Mouse (Mus musculus) olfactory bulb, adult 2 months (tissue): ENCODE results near the gene Abr. TPM values are rescaled to one million over a fixed set of nuclear protein-coding genes. Genes with fewer than 3 reads are reported as not detected.

Source experiments
- H3K27ac ChIP-seq: fragments of 200-500 bp; 2 replicates; pipeline ENCODE4 v1.5.1; 2012; ENCODE audit warnings: low read depth, low read length; ENCODE audit not compliant: insufficient read depth
- H3K4me1 ChIP-seq: fragments of 200-500 bp; 2 replicates; pipeline ENCODE4 v1.6.1; 2012; ENCODE audit warnings: low read length; ENCODE audit not compliant: control insufficient read depth, insufficient read depth
- H3K4me3 ChIP-seq: fragments of 200-500 bp; 2 replicates; pipeline ENCODE4 v1.5.1; 2012; ENCODE audit warnings: mild to moderate bottlenecking, low read depth, low read length, moderate library complexity; ENCODE audit not compliant: insufficient read depth
- CTCF ChIP-seq: fragments of 200-500 bp; IDR thresholded peaks from 2 replicates; pipeline ENCODE4 v1.5.1; 2012; ENCODE audit warnings: low read depth, mild to moderate bottlenecking, low read length, moderate library complexity; ENCODE audit not compliant: insufficient read depth
- POLR2A ChIP-seq: fragments of 200-500 bp; IDR thresholded peaks from 2 replicates; pipeline ENCODE4 v1.6.1; 2012; ENCODE audit warnings: mild to moderate bottlenecking, low read depth, low read length, moderate library complexity; ENCODE audit not compliant: insufficient read depth
- WGBS: fragments of 180-500 bp; shearing (Covaris S2); methylation state at CpG from one replicate; pipeline ENCODE4 v1.1.7; 2018; 5-methylcytosine and 5-hydroxymethylcytosine counted together
- polyA plus RNA-seq: library from polyadenylated mRNA; stranded (reverse); fragments of >200 nt; gene quantifications from 2 replicates; pipeline ENCODE4 v1.2.4, GENCODE M21; 2012; ENCODE audit warnings: low replicate concordance; ENCODE audit not compliant: missing spikeins, insufficient read depth, insufficient read length

Gene Abr
- polyA plus RNA-seq, 1 experiment: 244 TPM

DNA sequence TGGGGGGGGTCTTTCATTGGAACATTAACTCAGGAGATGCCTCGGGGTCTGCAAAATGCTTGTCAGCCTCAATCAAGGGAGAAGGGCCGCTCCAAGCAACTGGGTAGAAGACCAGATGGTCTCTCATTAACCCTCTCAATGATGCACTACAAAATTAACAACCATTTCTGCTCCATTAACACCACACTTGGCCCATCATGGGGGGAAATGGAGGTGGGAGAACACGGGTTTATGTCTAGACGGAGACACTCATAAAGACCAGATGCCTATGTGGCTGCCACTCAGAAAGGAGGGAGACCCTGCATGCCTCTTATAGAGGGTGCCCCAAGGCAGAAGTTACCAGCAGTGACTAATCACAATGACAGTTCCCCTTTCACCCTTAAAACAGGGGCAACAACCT is 64.3 kb downstream of the Abr start:
- Histone ChIP-seq H3K4me1 (peaks cover 15% of the 10 kb centered on the region), H3K27ac (no peak overlapping the region), H3K4me3 (no peak overlapping the region)
- 81% methylated on average over 4 of the region's 4 CpGs for WGBS
- no peak for TF ChIP-seq POLR2A
- TF ChIP-seq CTCF: no peak

DNA sequence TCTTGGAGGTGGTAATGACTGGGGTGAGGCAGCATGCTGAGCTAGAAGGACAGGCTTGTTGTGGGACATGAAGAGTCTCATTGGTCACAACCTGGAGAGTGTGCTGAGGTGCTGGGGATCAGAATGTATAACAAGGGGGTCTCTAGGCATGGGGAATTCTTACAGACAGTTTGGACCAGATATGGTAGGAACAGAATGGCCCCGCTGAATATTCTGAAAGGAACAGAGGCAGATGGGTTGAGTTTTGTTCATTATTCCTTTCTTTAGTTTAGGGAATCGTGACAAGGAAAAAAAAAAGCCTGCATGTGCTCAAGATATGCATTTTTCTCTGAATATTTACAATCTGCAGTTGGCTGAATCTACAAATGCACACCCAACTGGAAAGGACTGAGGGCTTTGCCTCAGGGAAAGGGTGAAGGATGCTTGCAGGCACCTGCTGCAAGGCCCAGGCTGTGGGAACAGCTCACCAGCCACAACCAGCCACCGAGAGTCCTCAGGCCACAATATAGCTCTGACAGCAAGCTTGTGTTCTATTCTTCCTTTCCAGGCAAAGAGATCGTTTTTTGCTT is 73.9 kb downstream of the Abr start:
- no peak overlapping the region for H3K4me3 ChIP-seq
- no peak overlapping the region for H3K27ac ChIP-seq
- peaks cover 14% of the 10 kb centered on the region for H3K4me1 ChIP-seq
- WGBS: 67% methylated on average over 4 of the region's 4 CpGs
- TF ChIP-seq POLR2A (no peak), CTCF (no peak)

DNA sequence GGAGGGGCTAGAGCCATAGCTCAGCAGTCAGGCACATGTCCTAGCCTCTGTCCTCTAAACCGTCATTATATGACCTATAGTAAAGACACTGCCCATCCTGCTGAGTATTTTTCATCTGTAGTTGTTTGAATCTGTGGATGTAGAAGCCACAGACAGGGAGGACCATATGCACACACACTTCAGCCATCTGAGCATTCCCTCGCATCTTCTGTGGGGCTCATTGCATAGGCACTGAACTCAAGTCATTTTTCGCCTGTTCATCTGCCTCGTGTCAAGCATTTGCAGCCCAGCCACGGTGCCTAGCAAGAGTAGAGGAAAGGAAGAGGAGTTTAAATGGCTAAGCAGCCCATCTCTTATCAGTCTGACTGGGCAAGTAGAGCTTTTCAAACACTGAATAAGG is 74.7 kb downstream of the Abr start:
- H3K27ac ChIP-seq: no peak overlapping the region
- 70% methylated on average over 5 of the region's 5 CpGs for WGBS
- TF ChIP-seq CTCF (no peak), POLR2A (no peak)
- H3K4me3 ChIP-seq: no peak overlapping the region
- peaks cover 16% of the 10 kb centered on the region for H3K4me1 ChIP-seq

DNA sequence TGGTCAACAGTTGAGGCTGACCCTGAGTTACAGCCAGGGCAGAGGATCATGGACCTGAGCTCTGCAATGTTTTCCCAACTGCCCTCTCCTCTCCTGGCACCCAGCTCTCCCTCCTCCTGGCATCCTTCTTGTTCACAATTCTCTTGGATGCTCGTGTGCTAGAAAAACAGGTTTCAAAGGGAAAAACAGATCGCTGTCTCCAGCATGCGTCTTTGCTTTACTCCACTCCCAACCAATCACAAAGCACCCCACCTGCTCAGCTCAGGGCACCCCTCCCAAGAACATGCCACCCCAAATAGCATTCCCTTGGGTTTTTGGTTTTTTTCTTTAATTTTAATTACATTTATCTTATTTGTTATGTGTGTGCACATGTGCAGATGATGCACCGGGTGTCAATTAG is 75.7 kb downstream of the Abr start:
- TF ChIP-seq POLR2A (no peak), CTCF (no peak)
- Histone ChIP-seq H3K4me1 (peaks cover 22% of the 10 kb centered on the region), H3K27ac (0 out of 2 replicates have a peak overlapping the region, but pooled peaks have one; percentile 22), H3K4me3 (no peak overlapping the region)
- 48% methylated on average over 4 of the region's 4 CpGs for WGBS

DNA sequence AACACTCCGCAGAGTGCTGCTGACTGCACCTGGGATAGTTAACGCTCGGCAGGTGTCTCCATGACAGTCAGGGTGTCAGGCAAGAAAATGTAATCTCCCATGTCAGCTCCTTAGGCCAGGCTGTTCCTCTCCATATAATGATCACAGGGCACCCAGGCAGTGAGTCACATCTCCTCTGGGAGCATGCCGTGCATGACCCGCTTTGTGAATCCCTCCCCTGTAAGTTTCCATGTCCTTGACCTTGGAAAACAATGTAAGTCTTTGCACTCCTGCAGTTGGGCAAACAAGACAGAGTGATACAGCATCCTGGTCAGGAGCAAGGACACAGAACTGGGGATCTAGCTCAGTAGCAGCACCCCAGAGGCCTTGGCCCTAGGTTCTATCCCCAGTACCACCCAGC is 78.8 kb downstream of the Abr start:
- peaks cover 20% of the 10 kb centered on the region for H3K4me1 ChIP-seq
- 70% methylated on average over 5 of the region's 5 CpGs for WGBS
- no peak overlapping the region for H3K4me3 ChIP-seq
- TF ChIP-seq POLR2A (no peak), CTCF (no peak)
- H3K27ac ChIP-seq: peak overlapping the region; percentile 49

DNA sequence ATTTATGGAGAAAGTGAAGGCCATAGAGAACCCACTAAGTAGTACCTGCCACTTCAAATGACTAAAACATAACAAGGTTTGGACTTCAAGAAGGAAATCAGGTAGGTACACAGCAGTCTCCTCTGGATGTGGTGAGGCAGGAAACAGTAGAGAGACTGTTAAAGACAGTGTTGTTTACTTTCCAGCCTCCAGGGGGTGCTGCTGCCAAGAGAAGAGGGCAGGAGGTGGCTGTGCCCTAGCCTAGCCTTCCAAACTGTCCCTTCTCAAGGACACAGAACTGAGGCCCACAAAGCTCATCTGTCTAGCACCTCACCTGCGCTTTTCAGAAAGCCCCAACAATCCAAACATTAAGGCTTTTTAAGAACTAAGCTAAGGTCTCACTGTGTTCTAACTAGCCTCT is 81.1 kb downstream of the Abr start:
- TF ChIP-seq POLR2A: no peak
- peak; percentile 54; the same call in 1 of the 2 replicates for TF ChIP-seq CTCF
- Histone ChIP-seq H3K4me3 (no peak overlapping the region), H3K4me1 (peaks cover 13% of the 10 kb centered on the region), H3K27ac (no peak overlapping the region)
- 58% methylated on average over 1 of the region's 1 CpGs for WGBS

DNA sequence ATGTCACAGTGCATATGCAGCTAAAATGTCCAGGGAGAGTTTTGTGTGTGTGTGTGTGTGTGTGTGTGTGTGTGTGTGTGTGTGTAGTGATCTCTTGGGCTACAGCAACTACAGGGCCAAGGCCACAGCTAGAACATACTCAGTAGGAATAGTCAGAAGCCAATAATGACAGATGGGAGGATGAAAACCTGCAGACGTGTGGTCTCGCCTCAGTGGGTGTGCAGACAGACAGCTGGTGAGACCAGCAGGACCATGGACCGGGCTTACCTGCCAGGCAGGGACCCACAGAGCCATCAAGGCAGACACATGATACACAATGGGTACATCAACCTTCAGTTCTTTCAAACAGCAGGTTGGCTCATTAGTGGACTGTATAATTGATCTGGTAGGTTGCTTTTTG is 84.7 kb downstream of the Abr start:
- Histone ChIP-seq H3K27ac (no peak overlapping the region), H3K4me1 (peaks cover 6% of the 10 kb centered on the region), H3K4me3 (no peak overlapping the region)
- WGBS: 73% methylated on average over 3 of the region's 3 CpGs
- TF ChIP-seq CTCF: no peak
- no peak for TF ChIP-seq POLR2A

DNA sequence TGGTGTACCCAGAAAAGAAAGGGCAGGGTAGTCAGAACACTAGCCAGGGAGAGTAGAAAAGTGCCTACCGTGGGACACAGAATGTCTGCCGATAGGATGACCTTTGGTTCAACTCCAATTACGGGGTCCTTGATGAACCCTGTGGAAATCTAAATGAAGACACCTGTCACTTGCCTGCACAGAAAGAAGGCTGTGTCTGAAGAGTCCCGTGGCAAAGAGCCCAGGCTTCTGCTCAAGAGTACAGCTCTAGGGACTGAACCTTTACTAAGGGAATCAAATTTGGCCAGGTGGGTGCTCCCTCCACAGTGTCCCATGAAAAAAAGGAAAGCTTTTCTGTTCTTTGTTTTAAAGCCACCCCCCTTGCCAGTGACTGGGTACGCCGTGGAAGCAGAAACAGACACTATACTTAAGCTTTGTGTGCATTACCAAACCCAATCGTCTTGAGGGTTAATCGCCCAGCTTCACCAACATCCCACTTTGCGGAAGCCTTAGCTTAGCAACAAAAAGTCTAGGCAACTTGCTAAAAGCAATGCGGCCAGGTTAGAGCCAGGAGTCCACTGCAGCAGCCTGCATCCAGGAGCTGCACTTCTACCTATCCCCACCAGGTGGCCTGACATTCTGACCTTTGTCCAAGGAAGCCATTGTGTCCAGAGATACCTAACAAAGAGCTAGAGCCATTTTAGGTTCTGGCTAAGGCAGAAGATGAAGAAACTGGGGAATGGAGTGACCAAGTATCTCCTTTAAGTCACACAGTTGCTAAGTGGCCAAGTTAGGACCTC is 85.3 kb downstream of the Abr start:
- Histone ChIP-seq H3K4me1 (peaks cover 5% of the 10 kb centered on the region), H3K27ac (no peak overlapping the region), H3K4me3 (no peak overlapping the region)
- TF ChIP-seq POLR2A (no peak), CTCF (peak; percentile 16; the same call in 1 of the 2 replicates)
- 76% methylated on average over 10 of the region's 10 CpGs for WGBS

DNA sequence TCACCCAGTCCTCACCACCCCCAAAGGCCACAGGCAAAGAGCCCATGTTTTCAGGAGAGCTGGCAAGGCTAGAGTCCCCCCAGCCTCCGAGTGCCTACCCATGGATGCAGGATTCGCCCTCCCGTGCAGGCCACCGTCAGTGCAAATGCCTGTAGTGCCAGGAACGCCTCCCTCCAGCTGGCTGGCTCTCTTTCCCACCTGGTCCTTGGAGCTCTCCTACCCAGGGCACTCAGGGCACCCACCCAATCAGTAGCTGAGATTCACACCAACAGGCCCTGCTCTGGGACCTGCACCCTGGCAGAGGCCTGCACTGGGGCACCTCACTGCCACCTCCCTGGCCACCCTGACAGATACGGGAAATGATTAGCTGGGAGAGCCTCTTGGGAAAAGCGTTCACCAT is 90.1 kb downstream of the Abr start:
- TF ChIP-seq CTCF (no peak), POLR2A (no peak)
- 59% methylated on average over 7 of the region's 7 CpGs for WGBS
- Histone ChIP-seq H3K4me1 (peaks cover 30% of the 10 kb centered on the region), H3K4me3 (no peak overlapping the region), H3K27ac (no peak overlapping the region)
